Mouse (Mus musculus): ENCODE data around the gene Top2a.

- no peak for TF ChIP-seq POLR2A (IDR thresholded peaks at IDR 0.05; ENCODE audit: low read depth, low read length)
- TF ChIP-seq CTCF (conservative IDR thresholded peaks at IDR 0.05 in 1 of 2, IDR thresholded peaks at IDR 0.05 in 1 of 2; ENCODE audit: low read depth in 2 of 2, low read length in 2 of 2), result no peak
- no peak for TF ChIP-seq HCFC1 (IDR thresholded peaks at IDR 0.05; ENCODE audit: low read depth, low read length)
- TF ChIP-seq SMC3 (IDR thresholded peaks at IDR 0.05; ENCODE audit: low read depth, low read length), result no peak
- no peak for TF ChIP-seq ETS1 (conservative IDR thresholded peaks at IDR 0.05; ENCODE audit: low read depth, low read length)
- no peak for TF ChIP-seq MAZ (IDR thresholded peaks at IDR 0.05; ENCODE audit: low read depth, low read length)
Measured at GRCm38 (mm10) chr11:98947969-98948569, 75.9 kb downstream of the Top2a start.

All from CH12.LX (cell line).